In the genomic region with DNA sequence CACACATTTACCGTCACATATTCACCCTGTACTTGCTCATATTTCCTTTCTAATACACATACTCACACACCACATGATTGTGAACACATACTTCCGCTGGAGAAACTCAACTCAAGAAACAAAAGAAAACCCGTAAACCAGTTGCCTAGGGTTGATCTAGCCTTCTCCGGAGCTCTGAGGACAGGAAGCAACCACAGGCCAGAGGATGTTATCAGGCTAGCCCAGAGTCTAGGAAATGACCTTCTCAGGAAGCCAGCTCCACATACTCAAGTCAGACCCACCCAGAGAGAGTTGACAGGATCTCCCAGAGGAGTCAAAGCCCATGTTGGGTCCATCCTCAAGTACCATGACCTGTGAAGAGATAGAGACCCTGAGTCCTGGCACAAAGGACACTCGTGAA, we compare ENCODE assay signal across 16 mouse cellular contexts. TPM values are rescaled to one million over a fixed set of nuclear protein-coding genes. Genes with fewer than 3 reads are reported as not detected.
A peak's percentile ranks its signal among the peaks of the same experiment; 100 is the strongest.
DNase-seq lines count a peak whose midpoint lies in the region; ATAC-seq and TF ChIP-seq lines count a peak whose summit lies in the region.
"Had no signal": no experiment of that assay in that cellular context is flagged by ENCODE, and none has a peak within 500 bp of the region (broad histone marks: within the 10 kb centered on the region; RNA-seq: fewer than 3 reads in every experiment).

No protein-coding gene starts in this region.

- H3K4me3 ChIP-seq in forebrain, embryonic 10.5 days = no peak overlapping the region
- no peak overlapping the region for H3K4me3 ChIP-seq in forebrain, postnatal 0 days (ENCODE audit: low read depth, low read length)
- no peak overlapping the region for H3K4me3 ChIP-seq in lung, postnatal 0 days (ENCODE audit: low read depth, low read length)
- H3K4me3 ChIP-seq in liver, embryonic 13.5 days (replicated peaks) = no peak overlapping the region
- H3K4me3 ChIP-seq: hindbrain, embryonic 12.5 days; left cerebral cortex, adult 2 months; limb, embryonic 15.5 days; stomach, embryonic 15.5 days had no signal

- peaks cover 13% of the 10 kb centered on the region for H3K4me1 ChIP-seq in forebrain, embryonic 10.5 days
- no peaks in the 10 kb centered on the region for H3K4me1 ChIP-seq in forebrain, postnatal 0 days (ENCODE audit: insufficient read depth)
- no peaks in the 10 kb centered on the region for H3K4me1 ChIP-seq in lung, postnatal 0 days (ENCODE audit: insufficient read depth, low read depth, low read length)
- H3K4me1 ChIP-seq in liver, embryonic 13.5 days (replicated peaks) = peaks cover 42% of the 10 kb centered on the region
- H3K4me1 ChIP-seq: stomach, embryonic 15.5 days had no signal

- H3K9ac ChIP-seq in forebrain, postnatal 0 days = no peak overlapping the region
- no peak overlapping the region for H3K9ac ChIP-seq in lung, postnatal 0 days (replicated peaks; ENCODE audit: low read depth)
- H3K9ac ChIP-seq in liver, embryonic 13.5 days = no peak overlapping the region
- H3K9ac ChIP-seq: hindbrain, embryonic 12.5 days; limb, embryonic 15.5 days; stomach, embryonic 15.5 days had no signal

- no peak for TF ChIP-seq CTCF in forebrain, postnatal 0 days (IDR thresholded peaks at IDR 0.05; ENCODE audit: low read depth)
- TF ChIP-seq CTCF in lung, postnatal 0 days (IDR thresholded peaks at IDR 0.05) = no peak

- H3K36me3 ChIP-seq in forebrain, embryonic 10.5 days (replicated peaks) = peaks cover 35% of the 10 kb centered on the region
- no peaks in the 10 kb centered on the region; the same call in 1 of the 2 replicates for H3K36me3 ChIP-seq in forebrain, postnatal 0 days (ENCODE audit: insufficient read depth)
- no peaks in the 10 kb centered on the region for H3K36me3 ChIP-seq in lung, postnatal 0 days (ENCODE audit: insufficient read depth, low read length)
- H3K36me3 ChIP-seq in liver, embryonic 13.5 days = 0 out of 2 replicates have a peak, but pooled peaks cover 6% of the 10 kb centered on the region

- ATAC-seq in forebrain, postnatal 0 days = no peak
- peak; percentile 63 for ATAC-seq in lung, postnatal 0 days
- peak; percentile 75 for ATAC-seq in liver, embryonic 13.5 days (ENCODE audit: low read depth)
- no peak for ATAC-seq in erythroid progenitor cell, adult 5-6 weeks (replicated peaks; ENCODE audit: low FRiP score, poor library complexity, severe bottlenecking)

- H3K9me3 ChIP-seq in forebrain, embryonic 10.5 days = no peaks in the 10 kb centered on the region
- no peaks in the 10 kb centered on the region for H3K9me3 ChIP-seq in forebrain, postnatal 0 days (ENCODE audit: low read length)
- H3K9me3 ChIP-seq in lung, postnatal 0 days (ENCODE audit: low read length) = no peaks in the 10 kb centered on the region
- no peaks in the 10 kb centered on the region for H3K9me3 ChIP-seq in liver, embryonic 13.5 days (replicated peaks)
- H3K9me3 ChIP-seq: hindbrain, embryonic 12.5 days; limb, embryonic 15.5 days; stomach, embryonic 15.5 days had no signal

- TF ChIP-seq EP300 in lung, postnatal 0 days (IDR thresholded peaks at IDR 0.05) = peak; percentile 31; the same call in 1 of the 2 replicates

- DNase-seq in forebrain, embryonic 10.5 days (ENCODE audit: extremely low spot score, low spot score) = no peak
- DNase-seq in forebrain, postnatal 0 days = no peak
- DNase-seq in lung, postnatal 0 days (ENCODE audit: low spot score) = no peak
- no peak for DNase-seq in lung, postnatal 4 days
- no peak for DNase-seq in liver, embryonic 13.5 days
- DNase-seq in frontal cortex, postnatal 14 days (ENCODE audit: low spot score in 2 of 2) = no peak
- DNase-seq in ovary, postnatal 14 days (ENCODE audit: low spot score) = no peak
- DNase-seq: cerebellum, adult 8-10 months; kidney, adult 11 months; kidney, postnatal 36 days had no signal

- H3K27me3 ChIP-seq in forebrain, embryonic 10.5 days (ENCODE audit: poor library complexity, severe bottlenecking) = no peaks in the 10 kb centered on the region
- H3K27me3 ChIP-seq in forebrain, postnatal 0 days (ENCODE audit: insufficient read depth, low read length) = no peaks in the 10 kb centered on the region
- H3K27me3 ChIP-seq in lung, postnatal 0 days (replicated peaks; ENCODE audit: insufficient read depth, low read length) = no peaks in the 10 kb centered on the region
- H3K27me3 ChIP-seq in liver, embryonic 13.5 days = no peaks in the 10 kb centered on the region
- H3K27me3 ChIP-seq: hindbrain, embryonic 12.5 days; limb, embryonic 15.5 days; stomach, embryonic 15.5 days had no signal

- WGBS in forebrain, embryonic 10.5 days = 90% methylated on average over 5 of the region's 5 CpGs
- WGBS in forebrain, postnatal 0 days = 90% methylated on average over 5 of the region's 5 CpGs
- 68% methylated on average over 5 of the region's 5 CpGs for WGBS in lung, postnatal 0 days
- 15% methylated on average over 5 of the region's 5 CpGs for WGBS in liver, embryonic 13.5 days (ENCODE audit: insufficient replicate concordance)

- no peak overlapping the region for H3K4me2 ChIP-seq in forebrain, postnatal 0 days (ENCODE audit: low read depth)
- H3K4me2 ChIP-seq in lung, postnatal 0 days (replicated peaks; ENCODE audit: low read depth, low read length) = no peak overlapping the region
- no peak overlapping the region for H3K4me2 ChIP-seq in liver, embryonic 13.5 days
- H3K4me2 ChIP-seq: hindbrain, embryonic 12.5 days; limb, embryonic 15.5 days; midbrain, embryonic 11.5 days; stomach, embryonic 15.5 days had no signal

- H3K27ac ChIP-seq in forebrain, embryonic 10.5 days = peak overlapping the region; percentile 20; the same call in 1 of the 2 replicates
- H3K27ac ChIP-seq in forebrain, postnatal 0 days (ENCODE audit: low read depth, low read length) = no peak overlapping the region
- H3K27ac ChIP-seq in lung, postnatal 0 days (ENCODE audit: low read length) = no peak overlapping the region; the same call in 1 of the 2 replicates
- H3K27ac ChIP-seq in liver, embryonic 13.5 days = peak overlapping the region; percentile 74
- H3K27ac ChIP-seq: hindbrain, embryonic 12.5 days; left cerebral cortex, adult 2 months; limb, embryonic 15.5 days; stomach, embryonic 15.5 days had no signal

RNA-seq across cellular contexts. Expression of a gene that starts 12.0 kb away (rescaled TPM):
- 4.6 and 5.5 TPM in 2 replicates for polyA plus RNA-seq in forebrain, embryonic 10.5 days (2016; fragmentation: Nextera tagmentation; extraction: Ambion mirVana)
- 39.6 and 42.2 TPM in 2 replicates for total RNA-seq in forebrain, postnatal 0 days (2014; rRNA removed)
- 7.5 and 10.8 TPM in 2 replicates for polyA plus RNA-seq in forebrain, postnatal 0 days (2015; fragmentation: Nextera tagmentation; extraction: Ambion mirVana)
- 6.6 and 6.9 TPM in 2 replicates for polyA plus RNA-seq in lung, postnatal 0 days (2015; fragmentation: Nextera tagmentation; extraction: Ambion mirVana)
- polyA plus RNA-seq in liver, embryonic 13.5 days (2015; fragmentation: Nextera tagmentation; extraction: Ambion mirVana) = 1.1 and 1.2 TPM in 2 replicates
- 3.6 and 13.4 TPM in 2 replicates for total RNA-seq in erythroid progenitor cell, adult 5-6 weeks (2015; ENCODE audit: low replicate concordance)
- 3.0 and 6.2 TPM in 2 replicates for total RNA-seq in erythroid progenitor cell, adult 5-6 weeks (2017; ENCODE audit: low replicate concordance)

Comparison
In these comparisons a context has a peak if more than half of its experiments do, and no peak if none do; other contexts are left out.
1. H3K27ac ChIP-seq: peak in forebrain, embryonic 10.5 days (single experiment) and liver, embryonic 13.5 days (single experiment); none in forebrain, postnatal 0 days (single experiment) and lung, postnatal 0 days (single experiment).
2. ATAC-seq: peak in lung, postnatal 0 days (single experiment) and liver, embryonic 13.5 days (single experiment); none in forebrain, postnatal 0 days (single experiment) and erythroid progenitor cell, adult 5-6 weeks (single experiment).